Comparison of ENCODE assay signal across 12 mouse cellular contexts in the genomic region with DNA sequence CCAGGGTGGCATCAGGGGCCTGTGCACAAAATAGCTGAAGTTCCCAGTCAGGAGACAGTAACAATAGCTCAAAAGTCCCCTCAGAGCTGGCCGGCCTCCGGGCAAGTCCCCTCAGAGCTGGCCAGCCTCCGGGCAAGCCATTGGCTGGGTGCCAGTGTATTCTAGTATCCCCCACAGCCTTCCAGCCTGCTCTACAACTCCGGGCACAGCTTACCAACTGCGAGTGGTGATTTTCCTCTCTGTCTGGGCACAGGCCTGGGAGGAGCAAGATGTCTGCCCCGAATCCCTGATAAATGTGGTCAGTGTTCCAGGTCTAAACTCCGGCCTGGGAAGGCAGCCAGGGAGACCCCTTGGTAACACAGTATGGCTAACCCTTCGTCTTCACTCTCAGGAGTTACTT. TPM values are rescaled to one million over a fixed set of nuclear protein-coding genes. Genes with fewer than 3 reads are reported as not detected.
DNase-seq lines count a peak whose midpoint lies in the region; ATAC-seq and TF ChIP-seq lines count a peak whose summit lies in the region.
"Had no signal": no experiment of that assay in that cellular context is flagged by ENCODE, and none has a peak within 500 bp of the region (broad histone marks: within the 10 kb centered on the region; RNA-seq: fewer than 3 reads in every experiment).

No protein-coding gene starts in this region.

- H3K4me3 ChIP-seq in heart, postnatal 0 days (ENCODE audit: low read depth, low read length): peak overlapping the region; percentile 7; the same call in 1 of the 2 replicates
- H3K4me3 ChIP-seq in kidney, embryonic 16.5 days (ENCODE audit: low read length): no peak overlapping the region
- H3K4me3 ChIP-seq: kidney, embryonic 15.5 days; limb, embryonic 13.5 days; megakaryocyte, embryonic 14.5 days had no signal

- H3K27ac ChIP-seq in heart, postnatal 0 days (ENCODE audit: low read depth): peak overlapping the region; percentile 80
- no peak overlapping the region for H3K27ac ChIP-seq in kidney, embryonic 16.5 days (ENCODE audit: low read length)
- H3K27ac ChIP-seq: kidney, embryonic 15.5 days; limb, embryonic 13.5 days had no signal

- peak; percentile 75 for ATAC-seq in heart, postnatal 0 days (ENCODE audit: insufficient read depth, low read depth)
- ATAC-seq in kidney, embryonic 16.5 days (ENCODE audit: low FRiP score, low TSS enrichment): no peak
- ATAC-seq: Patski had no signal

- no peak for TF ChIP-seq EP300 in heart, postnatal 0 days (IDR thresholded peaks at IDR 0.05; ENCODE audit: low read depth)

- H3K4me2 ChIP-seq in heart, postnatal 0 days (ENCODE audit: low read depth, low read length): peak overlapping the region; percentile 53
- H3K4me2 ChIP-seq in kidney, embryonic 16.5 days (replicated peaks; ENCODE audit: low read depth, low read length): no peak overlapping the region
- H3K4me2 ChIP-seq: kidney, embryonic 15.5 days; limb, embryonic 13.5 days had no signal

- no peaks in the 10 kb centered on the region for H3K9me3 ChIP-seq in heart, postnatal 0 days (replicated peaks; ENCODE audit: control insufficient read depth, low read length)
- H3K9me3 ChIP-seq in kidney, embryonic 16.5 days (ENCODE audit: low read length): no peaks in the 10 kb centered on the region
- H3K9me3 ChIP-seq: kidney, embryonic 15.5 days; limb, embryonic 13.5 days; megakaryocyte, embryonic 14.5 days had no signal

- H3K36me3 ChIP-seq in heart, postnatal 0 days (replicated peaks; ENCODE audit: control insufficient read depth, insufficient read depth, low read length): peaks cover 19% of the 10 kb centered on the region; the same call in 1 of the 2 replicates
- no peaks in the 10 kb centered on the region for H3K36me3 ChIP-seq in kidney, embryonic 16.5 days (ENCODE audit: insufficient read depth, low read length)
- H3K36me3 ChIP-seq: kidney, embryonic 15.5 days; limb, embryonic 13.5 days had no signal

- 22% methylated on average over 8 of the region's 8 CpGs for WGBS in heart, postnatal 0 days
- WGBS in kidney, embryonic 16.5 days: 70% methylated on average over 8 of the region's 8 CpGs

- DNase-seq in cerebellum, adult 18-20 months: peak; percentile 29
- no peak for DNase-seq in cerebellum, adult 11 months
- DNase-seq in kidney, postnatal 4 days: peak; percentile 24 to 31
- DNase-seq in kidney, postnatal 25 days: no peak
- peak; percentile 58 for DNase-seq in Muller cell, postnatal 12 days (ENCODE audit: inconsistent ontology term)
- no peak for DNase-seq in heart, postnatal 0 days (ENCODE audit: low spot score)
- DNase-seq in natural killer cell, adult 2 months (ENCODE audit: low spot score in 2 of 2): no peak

- TF ChIP-seq CTCF in heart, postnatal 0 days (IDR thresholded peaks at IDR 0.05; ENCODE audit: low read depth): no peak

- peaks cover 21% of the 10 kb centered on the region for H3K4me1 ChIP-seq in heart, postnatal 0 days (ENCODE audit: control insufficient read depth, insufficient read depth)
- peaks cover 2% of the 10 kb centered on the region for H3K4me1 ChIP-seq in kidney, embryonic 16.5 days (ENCODE audit: insufficient read depth, low read length)
- H3K4me1 ChIP-seq: megakaryocyte, embryonic 14.5 days had no signal

- H3K27me3 ChIP-seq in heart, postnatal 0 days (ENCODE audit: control insufficient read depth, insufficient read depth, low read length): no peaks in the 10 kb centered on the region
- no peaks in the 10 kb centered on the region for H3K27me3 ChIP-seq in kidney, embryonic 16.5 days (ENCODE audit: insufficient read depth, low read length)
- H3K27me3 ChIP-seq: kidney, embryonic 15.5 days; limb, embryonic 13.5 days; Patski had no signal

- H3K9ac ChIP-seq in heart, postnatal 0 days (replicated peaks; ENCODE audit: low read depth, low read length): peak overlapping the region; percentile 32
- no peak overlapping the region for H3K9ac ChIP-seq in kidney, embryonic 16.5 days (replicated peaks; ENCODE audit: low read length)
- H3K9ac ChIP-seq: kidney, embryonic 15.5 days; limb, embryonic 13.5 days had no signal

RNA-seq across cellular contexts. Expression of gene Gm5105, which starts 8.0 kb away (rescaled TPM):
- 0.11 and 1.4 TPM in 2 replicates for total RNA-seq in heart, postnatal 0 days (2014; rRNA removed; ENCODE audit: low replicate concordance)
- polyA plus RNA-seq in heart, postnatal 0 days (2015; fragmentation: Nextera tagmentation; extraction: Ambion mirVana): 0.41 and 0.64 TPM in 2 replicates
- 0.12 TPM in 1 of 2 replicates, not detected in the other for polyA plus RNA-seq in kidney, embryonic 16.5 days (2015; fragmentation: Nextera tagmentation; extraction: Ambion mirVana)
- polyA plus RNA-seq: kidney, embryonic 15.5 days had no signal

RNA-seq across cellular contexts. Expression of gene 1110002E22Rik, which starts 10.4 kb away (rescaled TPM):
- 30.8 and 32.5 TPM in 2 replicates for total RNA-seq in heart, postnatal 0 days (2014; rRNA removed; ENCODE audit: low replicate concordance)
- 12.2 and 13.3 TPM in 2 replicates for polyA plus RNA-seq in heart, postnatal 0 days (2015; fragmentation: Nextera tagmentation; extraction: Ambion mirVana)
- polyA plus RNA-seq in kidney, embryonic 16.5 days (2015; fragmentation: Nextera tagmentation; extraction: Ambion mirVana): 0.52 and 0.54 TPM in 2 replicates

Comparison
In these comparisons a context has a peak if more than half of its experiments do, and no peak if none do; other contexts are left out.
1. DNase-seq: peak in cerebellum, adult 18-20 months (2 of 2), kidney, postnatal 4 days (2 of 2) and Muller cell, postnatal 12 days (single experiment); none in cerebellum, adult 11 months (single experiment), kidney, postnatal 25 days (0 of 2), heart, postnatal 0 days (single experiment) and natural killer cell, adult 2 months (0 of 2).